19 mouse cellular contexts compared by ENCODE assay signal in the genomic region with DNA sequence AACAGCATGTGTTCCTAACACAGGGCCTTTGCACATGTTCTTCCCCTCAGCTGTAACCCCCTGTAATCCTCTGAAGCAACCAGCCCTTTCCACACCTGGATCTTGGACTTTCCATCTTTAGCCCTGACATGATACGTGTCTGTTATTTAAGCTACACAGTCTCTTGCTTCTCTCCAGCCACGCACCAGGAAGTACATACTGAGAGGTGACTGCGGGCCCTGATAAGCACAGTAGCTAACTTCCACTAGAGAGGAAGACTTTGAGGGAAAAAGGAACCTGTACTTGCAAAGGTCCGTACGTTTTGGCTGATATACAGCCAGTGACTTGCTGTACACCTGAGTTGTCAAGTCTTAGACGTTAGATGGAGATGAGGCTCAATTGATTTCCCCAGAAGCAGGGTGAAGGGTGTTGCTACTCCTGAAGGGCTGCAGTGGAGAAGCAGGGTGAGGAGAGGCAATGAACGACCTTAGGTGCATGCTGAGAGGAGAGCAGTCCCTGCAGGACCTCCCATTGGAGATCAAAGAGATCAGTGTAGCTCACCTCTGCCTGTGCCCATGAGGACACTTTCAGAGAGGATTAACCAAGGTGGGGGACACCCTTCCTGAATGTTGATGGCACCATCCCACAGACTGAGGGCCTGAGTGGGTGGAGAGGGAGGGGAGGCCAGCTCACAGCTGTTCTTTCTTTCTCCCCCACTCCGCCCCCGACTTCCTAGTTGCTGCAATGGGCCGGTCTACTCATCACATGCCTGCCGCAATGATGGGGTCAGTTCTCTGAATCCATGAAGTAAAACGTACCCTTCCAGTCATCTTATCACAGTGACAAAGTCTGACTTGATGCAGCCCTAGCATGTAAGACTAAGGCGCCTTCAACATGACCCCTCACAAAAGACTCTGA.
A peak's percentile ranks its signal among the peaks of the same experiment; 100 is the strongest.
DNase-seq lines count a peak whose midpoint lies in the region; ATAC-seq lines count a peak whose summit lies in the region.
"Had no signal": no experiment of that assay in that cellular context is flagged by ENCODE, and none has a peak within 500 bp of the region (broad histone marks: within the 10 kb centered on the region; RNA-seq: fewer than 3 reads in every experiment).

No protein-coding gene starts in this region.

- H3K4me2 ChIP-seq in hindbrain, embryonic 11.5 days (replicated peaks; ENCODE audit: low read depth, low read length), result no peak overlapping the region
- H3K4me2 ChIP-seq: forebrain, embryonic 15.5 days; limb, embryonic 13.5 days; neural tube, embryonic 12.5 days had no signal

- H3K36me3 ChIP-seq in hindbrain, embryonic 11.5 days (ENCODE audit: control insufficient read depth, insufficient read depth, low read length), result no peaks in the 10 kb centered on the region
- H3K36me3 ChIP-seq: forebrain, embryonic 15.5 days; hindbrain, embryonic 10.5 days; limb, embryonic 13.5 days; neural tube, embryonic 12.5 days had no signal

- H3K4me3 ChIP-seq in hindbrain, embryonic 11.5 days (ENCODE audit: low read depth, low read length), result no peak overlapping the region
- H3K4me3 ChIP-seq: erythroblast, embryonic 14.5 days; forebrain, embryonic 15.5 days; hindbrain, embryonic 10.5 days; limb, embryonic 13.5 days; neural tube, embryonic 12.5 days had no signal

- no peaks in the 10 kb centered on the region for H3K27me3 ChIP-seq in hindbrain, embryonic 11.5 days (ENCODE audit: control insufficient read depth, insufficient read depth, low read length)
- H3K27me3 ChIP-seq: forebrain, embryonic 15.5 days; limb, embryonic 13.5 days; neural tube, embryonic 12.5 days; Patski had no signal

- WGBS in hindbrain, embryonic 11.5 days, result 77% methylated on average over 13 of the region's 13 CpGs

- H3K9ac ChIP-seq in hindbrain, embryonic 11.5 days (ENCODE audit: low read depth, low read length), result no peak overlapping the region
- H3K9ac ChIP-seq: forebrain, embryonic 15.5 days; limb, embryonic 13.5 days; neural tube, embryonic 12.5 days had no signal

- DNase-seq in lung, postnatal 36 days, result peak; percentile 48
- no peak for DNase-seq in lung, postnatal 25 days (ENCODE audit: low spot score)
- DNase-seq in MEL-GATA-1-ER (ENCODE audit: extremely low read depth, low read depth), result peak; percentile 56
- DNase-seq in hindbrain, embryonic 11.5 days (ENCODE audit: low spot score), result no peak
- DNase-seq in frontal cortex, adult 2 months (ENCODE audit: extremely low spot score in 1 of 2, low spot score in 1 of 2), result no peak
- no peak for DNase-seq in layer of hippocampus, adult 9-10 months (ENCODE audit: low spot score)
- DNase-seq: adrenal gland, postnatal 14 days; cerebellum, adult 2 months; right cerebral cortex, postnatal 14 days had no signal

- H3K27ac ChIP-seq in hindbrain, embryonic 11.5 days (ENCODE audit: low read depth, low read length), result no peak overlapping the region
- H3K27ac ChIP-seq: forebrain, embryonic 15.5 days; hindbrain, embryonic 10.5 days; limb, embryonic 13.5 days; neural tube, embryonic 12.5 days had no signal

- H3K4me1 ChIP-seq in hindbrain, embryonic 11.5 days (replicated peaks; ENCODE audit: control insufficient read depth, insufficient read depth, low read length), result 0 out of 2 replicates have a peak, but pooled peaks cover 3% of the 10 kb centered on the region

- H3K9me3 ChIP-seq in hindbrain, embryonic 11.5 days (ENCODE audit: control insufficient read depth, low read length), result no peaks in the 10 kb centered on the region
- H3K9me3 ChIP-seq: forebrain, embryonic 15.5 days; hindbrain, embryonic 10.5 days; neural tube, embryonic 12.5 days had no signal

- ATAC-seq in megakaryocyte, adult 5-6 weeks (ENCODE audit: poor library complexity, severe bottlenecking), result peak; percentile 62
- no peak for ATAC-seq in hindbrain, embryonic 11.5 days (ENCODE audit: low FRiP score)
- ATAC-seq: activated CD4-positive, CD25-positive, alpha-beta regulatory T cell, adult 4 months; forebrain, embryonic 15.5 days; inflammation-experienced regulatory T-cells, adult 6 months; midbrain, embryonic 16.5 days; Patski had no signal

Comparison
In these comparisons a context has a peak if more than half of its experiments do, and no peak if none do; other contexts are left out.
1. DNase-seq: peak in lung, postnatal 36 days (single experiment) and MEL-GATA-1-ER (single experiment); none in lung, postnatal 25 days (single experiment), hindbrain, embryonic 11.5 days (single experiment), frontal cortex, adult 2 months (0 of 2) and layer of hippocampus, adult 9-10 months (single experiment).